Mouse (Mus musculus) layer of hippocampus, adult 18-20 months (tissue): ENCODE results near the gene Slc22a6. TPM values are rescaled to one million over a fixed set of nuclear protein-coding genes. Genes with fewer than 3 reads are reported as not detected.

Experiments
- total RNA-seq, 2 experiments: library from RNA; stranded (reverse); gene quantifications; 2 replicates each; pipeline ENCODE4 v1.2.3; 2021

The Slc22a6 gene
- total RNA-seq, 2 experiments from 2014 or later, result 1.6 to 2.1 TPM

Other genes with a start within 250 kb of the Slc22a6 start
- gene Slc22a30, start 212.9 kb upstream of the Slc22a6 start, total RNA-seq, result not detected
- gene Slc22a8, start 26.8 kb upstream of the Slc22a6 start, total RNA-seq, result 1 to 10 TPM; 6.3 to 6.9 TPM
- 100 to 1,000 TPM; 178 to 184 TPM for gene Chrm1, start 45.8 kb downstream of the Slc22a6 start, total RNA-seq
- 100 to 1,000 TPM; 145 to 153 TPM for gene Slc3a2, start 105.3 kb downstream of the Slc22a6 start, total RNA-seq
- 10 to 100 TPM; 53.0 to 55.2 TPM for gene Wdr74, start 117.8 kb downstream of the Slc22a6 start, total RNA-seq
- 1 to 10 TPM; 1.9 to 2.1 TPM for gene 1700092M07Rik, start 122.7 kb downstream of the Slc22a6 start, total RNA-seq
- gene Stx5a, start 123.4 kb downstream of the Slc22a6 start, total RNA-seq, result 10 to 100 TPM; 59.5 to 63.6 TPM
- 10 to 100 TPM; 94.5 to 95.3 TPM for gene Nxf1, start 139.0 kb downstream of the Slc22a6 start, total RNA-seq
- gene Tmem223, start 153.0 kb downstream of the Slc22a6 start, total RNA-seq, result 10 to 100 TPM; 69.1 to 74.4 TPM
- gene Tmem179b, start 156.4 kb downstream of the Slc22a6 start, total RNA-seq, result 1 to 10 TPM; 8.6 to 9.6 TPM
- gene Taf6l, start 168.4 kb downstream of the Slc22a6 start, total RNA-seq, result 10 to 100 TPM; 12.8 to 13.8 TPM
- gene Polr2g, start 180.5 kb downstream of the Slc22a6 start, total RNA-seq, result 100 to 1,000 TPM; 106 to 111 TPM
- gene Zbtb3, start 184.5 kb downstream of the Slc22a6 start, total RNA-seq, result 1 to 10 TPM; 6.7 to 7.0 TPM
- 10 to 100 TPM; 39.9 to 41.1 TPM for gene Ttc9c, start 201.3 kb downstream of the Slc22a6 start, total RNA-seq
- gene Hnrnpul2, start 202.0 kb downstream of the Slc22a6 start, total RNA-seq, result 100 to 1,000 TPM; 120 to 125 TPM
- gene AC129217.1, start 211.7 kb downstream of the Slc22a6 start, total RNA-seq, result not detected
- gene Bscl2, start 219.4 kb downstream of the Slc22a6 start, total RNA-seq, result 10 to 100 TPM; 94.8 to 97.6 TPM
- 100 to 1,000 TPM; 153 TPM for gene Gng3, start 221.2 kb downstream of the Slc22a6 start, total RNA-seq
- gene Lrrn4cl, start 232.7 kb downstream of the Slc22a6 start, total RNA-seq, result under 1 TPM; 0.42 to 0.68 TPM